Mouse (Mus musculus) ovary, postnatal 36 days (tissue): ENCODE results near the gene Cdh1.
"Not testable (repeated sequence)": the region's sequence is repeated elsewhere in the genome, so short reads cannot be mapped to it uniquely, and the experiment has no call there.

ENCODE experiments used
- DNase-seq: peaks from one replicate; pipeline ENCODE4 v3.0.0; 2022; ENCODE audit warnings: low spot score, mixed read lengths

Cdh1 gene

GRCm38 (mm10) chr8:106592458-106592857, 10.7 kb upstream of the Cdh1 start:
- DNase-seq: no peak

DNA sequence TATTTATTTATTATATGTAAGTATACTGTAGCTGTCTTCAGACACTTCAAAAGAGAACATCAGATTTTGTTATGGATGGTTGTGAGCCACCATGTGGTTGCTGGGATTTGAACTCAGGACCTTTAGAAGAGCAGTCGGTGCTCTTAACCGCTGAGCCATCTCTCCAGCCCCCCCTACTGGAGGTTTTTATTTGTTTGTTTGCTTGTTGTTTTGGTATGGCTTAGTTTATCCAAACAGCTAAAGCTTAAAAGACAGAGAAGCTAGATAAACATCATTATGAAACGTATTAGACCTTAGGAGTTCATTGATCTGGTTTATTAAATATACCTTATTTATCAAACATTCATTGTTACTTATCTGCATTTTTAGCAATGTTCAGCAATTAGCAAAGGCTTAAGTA, 7.5 kb upstream of the Cdh1 start:
- DNase-seq: not testable (repeated sequence)

GRCm38 (mm10) chr8:106597067-106597466, 6.1 kb upstream of the Cdh1 start:
- DNase-seq: no peak

DNA sequence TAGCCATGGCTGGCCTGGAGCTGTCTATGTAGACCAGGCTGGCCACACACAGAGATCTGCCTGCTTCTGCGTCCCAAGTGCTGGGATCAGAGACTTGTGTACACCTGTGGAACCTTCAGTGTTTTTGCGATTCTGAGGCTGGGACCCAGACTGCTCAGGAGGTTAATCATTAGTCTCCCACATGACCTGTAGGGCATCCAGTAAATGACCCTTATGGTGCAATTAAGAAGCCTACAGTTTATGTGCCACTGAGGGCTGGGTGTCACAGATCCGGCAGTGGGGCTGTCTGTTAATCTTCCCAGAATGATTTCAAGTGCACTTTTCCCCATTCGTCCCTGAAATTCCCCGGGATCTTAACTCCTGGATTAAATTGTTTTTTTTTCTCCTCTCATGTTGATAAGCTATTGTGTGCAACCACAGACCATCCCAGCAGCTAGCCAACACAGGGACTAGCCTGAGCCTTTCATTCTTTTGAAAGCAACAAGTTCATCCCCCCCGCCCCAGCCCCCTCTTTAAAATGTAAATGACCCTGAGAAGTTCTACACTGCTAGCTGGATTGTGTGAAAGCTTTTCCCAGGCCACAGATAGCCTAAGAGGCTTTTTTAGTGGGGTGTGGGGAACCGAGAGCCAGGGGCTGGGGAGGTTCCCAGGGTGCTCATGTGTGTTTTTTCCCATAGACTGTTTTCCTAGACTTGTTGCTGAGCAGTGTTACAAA, 3.7 kb upstream of the Cdh1 start:
- DNase-seq: no peak

GRCm38 (mm10) chr8:106603933-106604332, 782 bp downstream of the Cdh1 start:
- DNase-seq: no peak

GRCm38 (mm10) chr8:106605657-106606056, 2.5 kb downstream of the Cdh1 start:
- DNase-seq: no peak

GRCm38 (mm10) chr8:106606121-106606520, 3.0 kb downstream of the Cdh1 start:
- no peak for DNase-seq

DNA sequence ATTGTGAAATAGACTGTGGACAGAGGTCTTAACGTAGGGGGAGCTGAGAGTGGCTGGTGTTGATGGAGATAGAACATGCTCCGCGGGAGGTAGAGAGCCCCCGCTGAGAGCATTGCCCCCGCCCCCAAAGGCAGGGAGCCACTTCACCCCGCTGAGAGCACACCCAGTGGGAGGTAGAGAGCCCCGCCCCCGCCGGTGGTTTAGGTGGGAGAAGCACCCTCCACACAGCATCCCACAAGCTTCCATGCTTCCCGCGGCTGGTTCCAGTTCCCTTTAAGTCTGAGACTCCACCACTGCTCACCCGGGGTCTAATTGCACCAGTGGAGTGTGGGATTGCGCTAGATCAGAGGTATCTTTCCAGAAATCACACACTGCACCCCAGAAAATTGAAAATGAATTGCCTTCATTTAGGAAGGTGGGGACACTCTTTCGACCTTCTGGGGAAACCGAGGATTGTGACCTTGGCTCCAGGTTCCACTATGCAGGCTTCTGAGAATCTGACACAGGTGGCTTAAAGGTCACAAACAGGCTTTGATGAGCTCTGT, 3.5 kb downstream of the Cdh1 start:
- DNase-seq: no peak

DNA sequence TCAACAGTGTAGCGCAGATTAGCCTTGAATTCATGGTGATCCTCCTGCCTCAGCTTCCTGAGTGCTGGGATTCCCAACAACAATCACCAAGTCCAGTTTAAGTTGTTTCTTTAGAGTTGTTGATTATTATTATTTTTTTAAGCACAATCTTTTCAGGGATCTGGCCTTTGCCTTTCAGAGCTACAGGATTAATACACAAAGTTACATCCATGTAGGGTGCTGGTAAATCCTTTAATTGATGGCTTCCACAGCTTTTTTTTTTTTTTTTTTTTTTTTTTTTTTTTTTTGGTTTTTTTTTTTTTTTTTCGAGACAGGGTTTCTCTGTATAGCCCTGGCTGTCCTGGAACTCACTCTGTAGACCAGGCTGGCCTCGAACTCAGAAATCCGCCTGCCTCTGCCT, 4.6 kb downstream of the Cdh1 start:
- not testable (repeated sequence) for DNase-seq

DNA sequence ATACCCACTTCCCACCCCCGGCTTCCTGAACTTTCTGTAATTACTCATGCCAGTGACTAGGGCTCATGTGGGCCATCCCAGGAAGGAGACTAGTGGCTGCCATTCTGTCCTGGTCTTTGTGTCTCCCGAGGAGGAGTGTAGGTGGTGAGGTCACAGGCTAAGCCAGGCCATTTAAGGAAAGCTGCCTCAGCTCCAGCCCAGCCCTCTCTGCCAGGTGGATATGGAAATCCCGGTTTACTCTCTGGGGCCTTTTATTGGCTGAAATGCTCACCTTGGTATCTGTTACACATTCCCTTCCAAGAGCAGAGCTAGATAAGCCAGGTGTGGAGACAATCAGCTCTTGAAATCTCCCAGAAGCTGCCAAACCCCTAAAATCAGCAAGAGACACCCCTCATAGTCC, 5.3 kb downstream of the Cdh1 start:
- no peak for DNase-seq

- no peak for DNase-seq
Observed at GRCm38 (mm10) chr8:106609076-106609903, 6.1 kb downstream of the Cdh1 start.

GRCm38 (mm10) chr8:106610958-106611640, 7.9 kb downstream of the Cdh1 start:
- DNase-seq: no peak

DNA sequence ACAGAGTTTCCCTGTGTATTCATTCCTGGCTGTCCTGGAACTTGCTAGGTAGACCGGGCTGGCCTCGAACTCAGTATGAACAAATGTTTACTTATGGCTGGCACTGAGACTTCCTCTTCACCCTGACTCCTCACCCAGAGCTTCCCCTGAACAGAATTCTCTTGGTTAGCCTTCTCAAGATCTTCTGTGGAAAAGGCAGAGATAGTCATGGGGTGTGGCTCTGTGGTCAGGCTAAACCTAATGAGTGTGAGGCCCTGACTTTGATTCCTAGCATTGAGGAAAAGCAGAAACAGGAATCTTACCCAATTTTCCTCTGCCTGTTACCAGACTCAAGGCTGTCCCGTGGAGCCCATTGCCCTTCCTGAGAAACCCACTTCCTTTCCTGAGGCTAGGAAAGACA, 8.9 kb downstream of the Cdh1 start:
- no peak for DNase-seq

- no peak for DNase-seq
Observed at GRCm38 (mm10) chr8:106614704-106615103, 11.6 kb downstream of the Cdh1 start.

GRCm38 (mm10) chr8:106615661-106616299, 12.6 kb downstream of the Cdh1 start:
- no peak for DNase-seq

GRCm38 (mm10) chr8:106616679-106617078, 13.5 kb downstream of the Cdh1 start:
- DNase-seq: no peak

DNA sequence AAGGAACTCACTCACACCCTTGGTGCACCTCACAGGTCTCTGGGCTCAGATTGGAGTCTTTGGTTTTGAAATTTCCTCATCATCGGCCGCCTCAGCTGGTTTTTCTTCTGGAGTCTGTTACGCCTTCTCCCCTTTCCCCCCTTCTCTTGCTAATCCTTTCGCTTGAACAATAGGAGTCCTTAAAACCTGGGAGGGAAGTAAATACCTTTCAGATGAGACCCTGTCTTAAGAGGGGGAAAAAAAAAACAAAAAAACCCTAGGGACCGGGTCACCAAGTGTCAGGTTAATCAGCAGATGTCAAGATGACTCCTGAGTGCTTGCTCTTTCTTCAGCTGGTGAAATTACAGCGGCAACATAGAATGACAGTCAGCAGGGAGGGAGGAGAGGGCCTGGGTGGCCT, 14.0 kb downstream of the Cdh1 start:
- no peak for DNase-seq

DNA sequence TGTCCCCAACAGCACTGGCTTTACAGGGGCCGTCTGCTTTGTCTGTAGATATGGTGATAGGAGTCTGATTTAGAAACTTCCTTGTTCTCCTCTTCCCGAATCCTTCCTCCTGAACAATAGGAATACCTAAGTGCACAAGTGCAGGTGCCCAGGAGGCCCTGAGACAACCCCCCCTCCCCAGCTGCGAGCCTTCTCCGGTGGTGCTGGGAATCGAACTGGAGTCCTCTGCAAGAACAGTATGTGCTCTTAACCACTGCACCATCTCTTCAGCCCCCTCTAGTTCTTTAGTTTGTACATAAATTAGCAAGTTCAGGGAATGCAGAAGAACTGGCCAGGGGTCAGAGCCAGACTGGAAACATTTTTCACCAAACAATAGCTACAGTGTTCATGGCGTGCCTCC, 14.7 kb downstream of the Cdh1 start:
- no peak for DNase-seq

- DNase-seq: no peak
Observed at GRCm38 (mm10) chr8:106618324-106618723, 15.2 kb downstream of the Cdh1 start.

DNA sequence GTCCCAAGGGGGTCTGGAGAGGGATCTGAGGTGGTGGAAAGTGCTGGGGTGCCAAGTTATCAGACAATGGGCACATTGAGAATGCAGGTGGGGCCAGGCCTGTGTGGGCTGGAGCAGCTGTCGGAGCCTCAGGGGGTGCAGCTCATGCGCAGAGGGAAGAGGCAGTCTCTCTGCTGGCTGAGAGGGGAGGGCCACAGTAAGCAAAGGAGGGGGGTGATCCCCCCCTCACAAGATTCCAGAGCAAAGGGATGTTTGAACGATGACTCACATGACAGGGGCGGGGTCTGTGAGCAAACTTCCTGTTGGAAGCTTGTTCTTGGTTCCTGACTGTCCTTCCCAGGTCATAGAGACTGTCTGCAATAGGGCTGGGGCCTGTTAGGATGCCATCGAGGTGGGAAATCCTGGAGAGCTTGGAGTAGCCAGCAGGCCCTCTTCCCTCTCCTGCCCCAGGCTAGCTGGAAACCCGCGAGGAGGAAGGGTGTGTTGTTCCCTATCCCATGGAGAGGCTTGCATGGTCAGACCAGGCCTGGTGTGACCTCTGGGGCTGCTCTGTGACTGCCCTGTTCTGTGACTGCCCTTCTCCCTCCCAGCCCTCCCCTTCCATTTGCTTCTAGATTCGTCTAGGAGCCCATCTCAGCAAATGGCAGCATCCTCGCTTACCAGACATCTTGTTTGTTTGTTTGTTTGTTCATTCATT, 16.5 kb downstream of the Cdh1 start:
- peak; percentile 16 for DNase-seq

DNA sequence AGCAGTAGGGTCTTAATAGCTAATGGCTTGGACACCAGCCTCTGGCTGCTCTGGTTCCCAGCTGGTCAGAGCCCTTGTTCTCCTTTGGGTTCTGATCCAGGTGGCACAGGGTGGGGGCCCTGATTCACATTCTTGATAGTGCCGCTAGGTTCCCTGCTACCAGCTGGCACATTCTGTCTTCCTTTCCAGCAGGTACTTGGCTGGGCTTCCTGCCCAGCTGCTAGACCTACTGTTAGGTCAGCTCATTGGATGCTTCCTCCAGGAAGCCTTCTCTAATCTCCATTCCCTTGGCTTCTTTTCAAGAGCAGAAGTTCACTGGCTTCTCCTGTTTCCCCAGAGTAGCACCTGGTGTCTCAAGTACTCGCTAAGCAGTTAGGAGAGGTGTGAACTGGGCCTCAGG, 17.3 kb downstream of the Cdh1 start:
- no peak for DNase-seq

GRCm38 (mm10) chr8:106623016-106623415, 19.9 kb downstream of the Cdh1 start:
- no peak for DNase-seq
